Mouse (Mus musculus): ENCODE measurements at regions not wholly inside any gene's neighbourhood (a gene's known extent, or its start where the extent isn't known, plus 50 kb on each side); places are given as distances from the start of the nearest gene placed in this dataset.

DNA sequence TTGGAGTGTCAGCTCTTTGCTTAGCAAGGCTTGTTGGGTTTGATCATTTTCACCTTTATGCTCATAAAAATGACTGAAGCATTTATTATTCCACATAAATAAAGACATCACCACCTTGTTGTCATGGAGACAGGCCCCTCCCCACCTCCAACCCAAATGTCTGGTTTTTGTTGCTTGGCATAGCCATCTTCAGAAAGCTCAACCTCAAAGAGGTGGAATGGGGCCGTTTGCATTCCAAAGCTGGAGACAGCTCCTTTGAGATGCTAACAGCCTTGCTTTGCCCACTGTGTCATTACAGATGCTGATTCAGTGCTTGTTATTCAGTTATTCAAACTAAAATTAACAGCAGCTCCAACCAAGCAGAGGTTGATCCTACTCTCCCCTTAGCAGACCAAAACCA, 51.9 kb upstream of the Lgalsl start:
- no peak for ATAC-seq (replicated peaks in 1 of 2; ENCODE audit: insufficient read depth in 1 of 2, low FRiP score in 2 of 2, low TSS enrichment in 1 of 2, low read depth in 1 of 2, poor library complexity in 2 of 2, severe bottlenecking in 2 of 2)

DNA sequence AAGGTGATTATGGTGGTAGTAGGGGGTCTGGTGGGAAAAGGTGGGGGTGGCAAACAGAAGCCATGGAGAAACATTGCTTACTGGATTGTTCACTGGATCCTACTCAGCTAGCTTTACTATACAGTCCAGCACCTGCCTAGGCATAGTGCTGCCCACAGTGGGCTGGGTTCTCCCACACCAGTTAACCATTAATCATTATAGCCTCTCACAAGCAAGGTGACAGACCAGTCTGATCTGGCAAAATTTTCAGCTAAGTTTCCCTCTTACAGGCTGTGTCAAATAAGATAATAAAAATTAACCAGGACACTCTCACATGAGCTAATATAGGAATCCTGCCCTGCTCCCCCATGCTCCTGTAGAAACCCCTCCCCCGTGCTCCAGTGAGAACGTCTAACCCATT, 53.1 kb upstream of the Lgalsl start:
- no peak for ATAC-seq (replicated peaks in 1 of 2; ENCODE audit: insufficient read depth in 1 of 2, low FRiP score in 2 of 2, low TSS enrichment in 1 of 2, low read depth in 1 of 2, poor library complexity in 2 of 2, severe bottlenecking in 2 of 2)

DNA sequence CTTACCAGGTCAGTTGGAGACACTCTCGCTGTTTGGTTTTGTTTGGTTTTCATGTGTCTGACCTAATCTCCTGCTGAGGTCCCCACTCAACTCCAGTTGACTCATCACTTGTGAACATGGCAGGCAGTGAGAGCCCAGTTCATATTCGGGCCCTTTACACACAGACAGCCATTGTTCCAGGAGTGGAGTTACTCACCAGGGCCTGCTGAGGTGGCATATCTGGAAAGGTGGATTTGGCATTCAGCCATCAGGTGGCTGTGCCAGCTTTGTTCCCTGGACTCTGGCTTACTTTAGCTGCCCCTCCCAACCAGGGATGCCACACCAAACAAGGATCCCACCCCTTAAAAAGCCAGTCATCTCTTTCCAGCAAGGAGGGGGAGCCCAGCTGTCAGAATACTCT, 56.2 kb upstream of the Lgalsl start:
- no peak for ATAC-seq (replicated peaks in 1 of 2; ENCODE audit: insufficient read depth in 1 of 2, low FRiP score in 2 of 2, low TSS enrichment in 1 of 2, low read depth in 1 of 2, poor library complexity in 2 of 2, severe bottlenecking in 2 of 2)

DNA sequence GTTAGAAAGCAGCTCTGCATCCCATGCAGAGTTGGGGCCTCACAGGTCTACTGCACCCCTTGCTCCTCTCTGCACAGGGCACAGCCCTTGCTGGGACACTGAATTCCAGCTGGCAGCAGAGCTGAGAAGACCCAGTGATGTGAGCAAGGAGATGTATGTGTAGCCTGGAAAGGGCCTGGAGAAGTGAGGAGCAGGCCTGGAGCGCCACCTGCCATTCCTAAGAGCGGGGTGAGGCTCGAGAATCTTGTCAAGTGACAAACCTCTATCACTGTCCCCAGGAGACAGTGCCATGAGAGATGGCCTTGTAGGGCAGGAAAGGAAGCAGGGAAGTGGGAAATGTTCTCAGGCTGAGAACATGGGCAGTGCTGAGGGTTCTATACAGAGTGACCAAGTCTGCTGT, 59.6 kb upstream of the Lgalsl start:
- no peak for ATAC-seq (replicated peaks in 1 of 2; ENCODE audit: insufficient read depth in 1 of 2, low FRiP score in 2 of 2, low TSS enrichment in 1 of 2, low read depth in 1 of 2, poor library complexity in 2 of 2, severe bottlenecking in 2 of 2)

DNA sequence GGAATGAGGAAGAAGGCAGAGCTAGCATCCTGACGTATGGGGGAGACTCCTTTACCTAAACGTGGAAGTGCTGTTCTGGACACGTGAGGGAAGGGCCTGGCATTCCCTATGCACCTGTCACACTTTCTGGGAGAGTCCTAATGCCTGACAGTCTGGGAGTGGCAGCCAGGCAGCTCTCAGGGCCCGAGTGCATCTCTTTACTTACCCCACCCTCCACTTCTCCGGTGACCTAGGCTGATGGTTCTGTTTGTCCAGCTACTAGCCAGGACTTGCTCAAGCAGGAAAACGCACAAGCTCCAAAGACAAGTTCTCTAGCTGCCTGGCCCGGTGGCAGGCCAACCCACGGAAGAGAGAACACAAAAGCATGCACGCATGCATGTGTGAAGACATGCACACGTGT, 60.9 kb upstream of the Lgalsl start:
- ATAC-seq (replicated peaks in 1 of 2; ENCODE audit: insufficient read depth in 1 of 2, low FRiP score in 2 of 2, low TSS enrichment in 1 of 2, low read depth in 1 of 2, poor library complexity in 2 of 2, severe bottlenecking in 2 of 2) = no peak

DNA sequence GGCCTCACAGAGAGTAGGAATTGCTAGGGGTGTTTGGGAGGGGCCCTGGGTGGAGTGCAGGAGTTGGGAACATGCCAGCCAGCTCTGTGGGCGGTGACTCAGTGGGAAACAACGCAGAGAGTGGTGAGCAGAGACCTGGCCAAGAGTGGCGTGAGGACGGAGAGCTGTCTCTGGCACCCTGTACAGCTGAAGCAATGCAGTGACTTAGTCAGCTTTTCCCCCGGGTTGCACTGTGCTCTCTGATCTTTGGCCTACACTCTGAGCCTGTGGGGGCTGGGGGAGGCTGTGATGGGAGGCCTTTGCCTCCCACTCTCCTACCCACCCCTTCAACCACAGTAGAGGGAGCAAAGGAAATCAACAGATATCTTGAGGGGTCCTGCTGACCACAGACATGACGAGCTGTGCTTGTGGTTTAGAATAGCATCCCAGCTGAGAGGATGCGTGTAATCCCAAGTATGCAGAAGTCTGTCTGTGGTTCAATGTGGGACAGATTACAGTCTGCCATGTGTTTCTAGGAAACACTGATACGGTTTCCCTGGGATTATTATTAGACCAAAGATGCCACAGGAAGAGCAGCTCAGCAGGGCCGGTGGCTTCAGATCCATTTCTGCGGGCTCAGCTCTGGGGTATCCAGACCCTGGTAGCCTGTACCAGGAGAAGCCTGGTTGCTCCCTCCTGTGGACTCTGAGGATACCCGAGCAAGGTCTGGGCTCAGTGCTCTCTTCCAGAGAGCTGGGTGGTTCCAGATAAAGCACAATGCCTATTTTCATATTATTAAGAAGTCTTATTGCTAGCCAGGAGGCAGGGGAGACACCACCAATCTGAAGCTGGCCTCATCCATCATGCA, 65.6 kb upstream of the Lgalsl start:
- peak; percentile 71 to 75 for ATAC-seq (replicated peaks in 1 of 2; ENCODE audit: insufficient read depth in 1 of 2, low FRiP score in 2 of 2, low TSS enrichment in 1 of 2, low read depth in 1 of 2, poor library complexity in 2 of 2, severe bottlenecking in 2 of 2)

DNA sequence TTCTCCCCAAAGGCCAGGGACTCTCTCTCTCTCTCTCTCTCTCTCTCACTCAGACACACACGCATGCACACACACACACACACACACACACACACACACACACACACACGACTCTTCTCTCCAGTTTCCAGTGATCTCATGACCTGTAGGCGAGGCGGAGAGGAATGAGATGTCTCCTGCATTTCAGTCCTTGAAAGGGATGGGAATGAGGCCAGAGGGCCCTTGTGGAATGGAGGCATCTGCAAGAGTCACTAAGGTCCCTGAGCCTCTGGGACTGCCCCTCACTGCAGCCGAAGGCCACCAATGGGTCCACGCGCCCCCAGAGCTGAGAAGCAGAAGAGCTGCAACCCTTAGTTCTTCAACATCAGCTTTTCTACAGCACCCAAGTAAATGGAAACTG, 66.6 kb upstream of the Lgalsl start:
- no peak for ATAC-seq (replicated peaks in 1 of 2; ENCODE audit: insufficient read depth in 1 of 2, low FRiP score in 2 of 2, low TSS enrichment in 1 of 2, low read depth in 1 of 2, poor library complexity in 2 of 2, severe bottlenecking in 2 of 2)

DNA sequence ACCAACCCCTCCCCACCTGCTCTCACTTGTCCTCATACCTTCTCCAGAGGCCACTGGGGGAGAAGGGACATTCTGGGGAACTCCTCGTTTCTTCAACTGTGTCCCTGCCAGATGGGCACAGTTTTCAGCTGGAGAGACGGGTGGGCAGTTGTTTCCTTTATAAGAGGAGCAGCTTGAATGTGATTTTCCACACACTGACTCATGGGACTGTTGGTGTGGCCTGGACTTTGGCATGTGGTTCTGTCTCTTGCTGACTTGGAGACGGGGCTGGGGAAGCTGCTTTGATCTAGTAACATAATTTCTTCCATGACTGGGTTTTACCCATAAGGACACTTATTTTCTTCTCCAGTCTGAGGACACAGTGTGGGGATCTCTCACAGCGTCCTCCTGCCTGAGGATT, 67.7 kb upstream of the Lgalsl start:
- ATAC-seq (replicated peaks in 1 of 2; ENCODE audit: insufficient read depth in 1 of 2, low FRiP score in 2 of 2, low TSS enrichment in 1 of 2, low read depth in 1 of 2, poor library complexity in 2 of 2, severe bottlenecking in 2 of 2) = no peak

DNA sequence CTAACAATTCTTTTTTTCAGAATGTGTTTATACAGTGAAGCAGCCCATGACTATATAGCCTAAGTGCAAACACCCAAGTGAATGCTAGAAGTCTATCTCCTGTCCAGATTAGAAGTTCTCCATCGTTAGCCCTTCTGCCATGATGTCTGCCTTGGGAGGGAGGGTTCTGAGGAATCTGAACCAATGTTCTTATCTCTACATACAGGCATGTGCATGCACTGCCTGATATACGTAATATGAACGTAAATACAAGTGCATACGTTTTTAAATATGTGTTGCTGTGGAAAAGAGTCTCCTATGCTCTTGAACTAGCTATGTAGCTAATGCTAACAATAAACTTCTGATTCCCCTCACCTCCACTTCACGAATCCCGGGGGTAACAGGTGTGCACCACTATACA, 68.9 kb upstream of the Lgalsl start:
- no peak for ATAC-seq (replicated peaks in 1 of 2; ENCODE audit: insufficient read depth in 1 of 2, low FRiP score in 2 of 2, low TSS enrichment in 1 of 2, low read depth in 1 of 2, poor library complexity in 2 of 2, severe bottlenecking in 2 of 2)

DNA sequence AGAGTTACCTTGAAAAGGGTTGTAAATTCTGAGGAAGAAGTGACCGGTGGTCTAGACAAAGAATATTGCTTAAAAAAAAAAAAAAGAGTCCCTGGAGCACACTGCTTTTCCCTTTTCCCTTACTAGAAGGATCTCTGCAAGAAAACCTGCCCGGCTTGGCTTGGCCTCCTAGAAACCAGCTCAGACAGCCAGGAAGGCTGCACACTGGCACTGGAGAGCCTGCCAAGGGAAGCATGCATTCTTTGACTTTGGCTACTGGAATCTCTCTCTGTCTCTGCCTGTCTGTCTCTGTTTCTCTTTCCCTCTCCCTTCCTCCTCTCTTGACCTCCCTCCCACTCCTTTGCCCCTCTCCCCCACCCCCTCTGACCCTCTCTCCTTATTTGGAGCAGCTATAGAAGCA, 71.1 kb upstream of the Lgalsl start:
- no peak for ATAC-seq (replicated peaks in 1 of 2; ENCODE audit: insufficient read depth in 1 of 2, low FRiP score in 2 of 2, low TSS enrichment in 1 of 2, low read depth in 1 of 2, poor library complexity in 2 of 2, severe bottlenecking in 2 of 2)

DNA sequence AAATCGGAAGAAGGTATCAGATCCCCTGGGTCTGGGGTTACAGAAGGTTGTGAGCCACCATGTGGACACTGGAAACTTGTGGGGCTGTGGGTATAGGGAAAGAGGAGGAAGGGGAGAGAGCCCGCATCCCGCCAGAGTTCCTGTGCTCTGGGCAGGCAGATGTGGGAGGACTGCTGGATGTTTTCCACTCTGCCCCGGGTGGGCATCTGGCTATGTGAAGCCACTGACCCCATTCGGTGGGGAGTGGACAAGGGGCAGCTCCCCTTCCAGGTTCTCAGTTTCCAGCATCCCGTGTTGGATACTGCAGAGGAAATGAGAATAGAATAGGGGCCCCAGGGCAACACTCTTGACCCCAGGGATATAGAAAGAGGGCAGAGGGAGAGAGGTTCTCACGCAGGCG, 72.1 kb upstream of the Lgalsl start:
- ATAC-seq (replicated peaks in 1 of 2; ENCODE audit: insufficient read depth in 1 of 2, low FRiP score in 2 of 2, low TSS enrichment in 1 of 2, low read depth in 1 of 2, poor library complexity in 2 of 2, severe bottlenecking in 2 of 2) = no peak

DNA sequence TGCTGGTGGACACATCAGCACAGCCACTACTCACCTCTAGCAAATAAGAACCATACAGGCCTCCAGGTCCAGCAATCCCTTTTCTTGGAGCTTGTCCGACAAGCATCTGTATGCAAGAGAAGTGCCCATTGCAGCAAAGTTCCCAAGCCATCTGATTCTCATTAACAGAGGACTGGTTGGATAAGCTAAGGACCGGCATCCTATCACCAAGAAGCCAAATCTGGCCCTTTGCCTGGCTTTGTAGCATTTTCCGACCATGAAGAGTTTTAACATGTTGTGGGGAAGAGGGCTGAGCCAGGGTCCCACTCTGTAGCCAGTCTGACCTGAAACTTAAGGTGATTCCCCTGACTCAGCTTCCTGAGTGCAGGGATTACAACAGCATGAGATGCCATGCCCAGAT, 77.1 kb upstream of the Lgalsl start:
- no peak for ATAC-seq (replicated peaks in 1 of 2; ENCODE audit: insufficient read depth in 1 of 2, low FRiP score in 2 of 2, low TSS enrichment in 1 of 2, low read depth in 1 of 2, poor library complexity in 2 of 2, severe bottlenecking in 2 of 2)

DNA sequence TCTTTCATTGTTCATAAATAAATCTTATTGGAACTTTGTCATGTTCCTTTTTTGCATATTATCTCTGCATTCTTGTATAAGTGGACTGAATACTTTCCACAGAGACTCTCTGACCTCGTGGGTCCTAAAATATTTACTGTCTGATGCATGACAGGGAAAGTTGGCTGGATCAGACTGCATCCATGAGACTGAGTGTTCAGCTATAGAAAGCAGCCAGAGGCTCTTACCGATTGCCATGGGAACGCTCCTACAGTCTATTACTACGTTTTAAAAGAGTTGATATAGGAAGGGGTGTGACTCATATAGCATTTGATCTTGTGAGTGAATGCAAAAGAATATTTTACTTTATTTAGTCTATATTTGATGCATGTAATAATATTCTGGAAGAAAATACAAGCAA, 77.6 kb upstream of the Lgalsl start:
- ATAC-seq (replicated peaks in 1 of 2; ENCODE audit: insufficient read depth in 1 of 2, low FRiP score in 2 of 2, low TSS enrichment in 1 of 2, low read depth in 1 of 2, poor library complexity in 2 of 2, severe bottlenecking in 2 of 2) = no peak

DNA sequence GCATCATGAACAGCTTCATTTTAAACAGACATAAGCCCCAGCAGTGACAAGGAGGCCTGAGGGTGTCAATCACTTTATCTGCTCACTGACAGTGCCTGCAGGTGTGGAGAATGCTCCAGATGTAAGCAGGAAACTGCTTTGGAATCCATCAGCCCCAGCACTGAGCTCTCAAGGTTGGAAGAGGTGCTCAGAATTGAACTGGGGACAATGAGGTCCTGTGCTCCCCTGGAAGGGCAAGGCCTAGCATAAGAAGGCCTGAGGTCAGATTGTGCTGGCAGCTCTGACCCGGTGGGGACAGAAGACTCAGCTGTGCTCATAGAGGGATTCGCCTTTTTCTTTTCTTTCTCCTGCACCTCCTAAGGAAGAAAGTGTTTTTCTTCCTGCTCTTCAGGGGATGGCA, 82.2 kb upstream of the Lgalsl start:
- no peak for ATAC-seq (replicated peaks in 1 of 2; ENCODE audit: insufficient read depth in 1 of 2, low FRiP score in 2 of 2, low TSS enrichment in 1 of 2, low read depth in 1 of 2, poor library complexity in 2 of 2, severe bottlenecking in 2 of 2)

DNA sequence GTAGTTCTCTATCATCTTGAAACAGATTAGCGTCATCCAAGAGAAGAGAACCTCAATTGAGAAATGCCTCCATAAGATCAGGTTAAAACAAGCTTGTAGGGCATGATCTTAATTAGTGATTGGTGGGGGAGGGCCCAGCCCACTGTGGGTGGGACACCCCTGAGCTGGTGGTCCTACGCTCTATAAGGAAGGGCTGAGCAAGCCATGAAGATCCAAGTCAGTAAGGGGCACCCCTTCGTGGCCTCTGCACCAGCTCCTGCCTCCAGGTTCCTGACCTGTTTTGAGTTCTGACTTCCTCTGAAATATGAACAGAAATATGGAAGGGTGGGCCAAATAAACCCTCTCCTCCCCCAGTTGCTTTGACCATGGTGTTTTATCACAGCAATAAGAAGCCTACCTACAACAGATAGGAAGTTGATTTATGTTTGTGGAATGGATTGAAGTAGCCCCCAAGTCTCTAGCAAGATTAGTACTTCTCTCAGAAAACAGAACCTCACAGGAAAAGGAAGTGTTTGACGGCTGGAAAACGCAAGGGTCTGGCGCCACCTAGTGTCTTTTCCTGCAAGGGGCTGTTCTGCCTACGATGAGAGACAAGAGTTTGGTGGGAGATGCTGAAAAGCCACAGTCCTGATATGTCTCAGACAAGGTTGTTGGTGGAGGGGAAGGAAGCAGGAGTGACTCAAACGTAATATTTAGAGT, 82.9 kb upstream of the Lgalsl start:
- peak; percentile 54 to 81 for ATAC-seq (replicated peaks in 1 of 2; ENCODE audit: insufficient read depth in 1 of 2, low FRiP score in 2 of 2, low TSS enrichment in 1 of 2, low read depth in 1 of 2, poor library complexity in 2 of 2, severe bottlenecking in 2 of 2)

DNA sequence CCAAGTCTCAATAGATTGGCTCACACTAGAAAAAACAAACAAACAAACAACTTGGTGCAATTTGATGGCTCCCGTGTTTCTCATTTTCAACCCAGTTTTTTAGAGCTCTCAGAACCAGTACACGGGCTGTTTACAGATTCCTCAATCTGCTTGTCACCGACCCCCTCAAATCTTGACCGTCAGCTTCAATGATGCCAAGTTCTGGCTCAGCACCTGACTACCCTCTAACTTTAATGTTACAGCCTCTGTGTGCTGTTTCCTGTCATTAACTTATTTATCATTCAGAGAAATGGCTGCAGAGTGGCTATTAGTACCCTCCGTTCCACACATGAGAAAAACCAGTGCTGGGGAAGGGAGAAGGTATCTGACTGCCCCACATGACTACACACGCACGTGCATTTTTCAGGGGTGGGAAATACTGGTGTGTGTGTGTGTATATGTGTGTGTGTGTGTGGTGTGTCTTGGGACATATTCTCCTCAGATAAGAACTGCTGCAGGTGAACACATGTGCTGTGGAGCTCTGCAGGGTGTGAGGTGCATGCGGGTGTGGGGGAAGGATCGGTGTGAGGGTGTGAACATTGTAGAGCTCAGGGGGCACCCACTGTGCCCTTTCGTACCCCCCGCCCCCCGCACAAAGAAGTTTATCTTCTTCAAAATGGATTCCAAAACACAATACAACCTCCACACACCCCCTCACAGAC, 83.6 kb upstream of the Lgalsl start:
- no peak for ATAC-seq (replicated peaks in 1 of 2; ENCODE audit: insufficient read depth in 1 of 2, low FRiP score in 2 of 2, low TSS enrichment in 1 of 2, low read depth in 1 of 2, poor library complexity in 2 of 2, severe bottlenecking in 2 of 2)

DNA sequence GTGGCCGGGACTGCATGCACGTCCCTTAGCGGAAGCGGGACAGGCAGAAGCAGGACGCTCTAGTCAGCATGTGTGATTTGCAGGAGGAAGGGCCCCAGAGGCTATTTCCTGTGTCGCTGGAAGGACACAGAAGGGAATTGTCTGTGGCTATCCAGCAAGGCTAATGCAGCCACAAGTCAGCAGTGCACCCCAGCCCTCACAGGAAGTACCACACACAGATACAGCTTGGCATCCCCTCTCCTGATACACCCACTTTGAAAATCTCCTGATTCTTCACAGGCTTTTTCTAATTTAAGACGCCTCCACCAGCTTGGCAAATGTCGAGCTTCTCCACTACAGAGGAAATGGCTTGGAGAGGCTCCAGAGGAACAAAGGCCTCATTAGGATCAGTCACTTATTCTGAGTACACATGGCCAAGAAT, 84.3 kb upstream of the Lgalsl start:
- ATAC-seq (replicated peaks in 1 of 2; ENCODE audit: insufficient read depth in 1 of 2, low FRiP score in 2 of 2, low TSS enrichment in 1 of 2, low read depth in 1 of 2, poor library complexity in 2 of 2, severe bottlenecking in 2 of 2) = peak; percentile 22 to 40; a peak in 3 of 4 replicates

DNA sequence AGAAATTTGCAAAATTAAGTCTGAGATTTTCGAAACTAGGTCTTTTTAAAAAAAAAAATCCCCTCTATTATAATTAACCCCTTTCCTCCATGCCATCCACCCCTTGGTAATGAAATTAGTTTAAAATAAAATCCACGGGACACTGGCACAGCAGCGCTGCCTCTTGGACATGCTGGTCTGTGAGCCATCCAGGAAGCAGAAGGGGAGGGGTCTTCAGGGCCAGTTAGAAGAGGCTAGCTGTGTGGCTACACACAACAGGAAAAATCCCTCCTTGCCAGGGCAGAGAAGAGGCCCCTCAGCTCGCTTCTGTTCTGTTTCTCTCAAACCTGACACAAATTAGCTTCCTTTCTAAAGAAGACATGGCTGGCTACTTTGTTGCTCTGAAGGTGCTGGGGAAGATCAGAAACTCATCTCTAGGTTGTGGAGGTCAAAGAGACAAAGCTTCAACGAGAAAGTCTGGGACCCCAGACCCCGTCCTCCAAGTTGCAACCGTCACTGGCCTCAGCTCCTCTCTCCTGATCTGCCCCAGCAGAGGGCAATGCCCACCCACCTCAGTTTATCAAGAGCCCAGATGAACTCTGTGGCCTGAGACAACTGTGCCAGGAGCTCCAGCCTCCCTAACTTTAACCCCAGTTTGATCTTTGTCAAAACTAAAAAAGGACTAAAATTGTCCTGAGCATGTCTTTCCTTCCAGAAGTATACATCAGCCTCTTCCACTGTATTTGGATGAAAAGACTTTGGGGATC, 85.0 kb upstream of the Lgalsl start:
- no peak for ATAC-seq (replicated peaks in 1 of 2; ENCODE audit: insufficient read depth in 1 of 2, low FRiP score in 2 of 2, low TSS enrichment in 1 of 2, low read depth in 1 of 2, poor library complexity in 2 of 2, severe bottlenecking in 2 of 2)
